Mouse (Mus musculus) frontal cortex, postnatal 25 days (tissue): ENCODE results near the gene Ereg.

Experiments used
- DNase-seq, 2 experiments: peaks; one replicate each; pipeline ENCODE4 v3.0.0; 2022; ENCODE audit warnings: low spot score in 2 of 2

Ereg gene

GRCm38 (mm10) chr5:91111019-91111418 is 36.6 kb downstream of the Ereg start:
- no peak for DNase-seq

- DNase-seq = no peak
Observed at GRCm38 (mm10) chr5:91113967-91114366, 39.5 kb downstream of the Ereg start.

GRCm38 (mm10) chr5:91114574-91114973 is 40.2 kb downstream of the Ereg start:
- no peak for DNase-seq

GRCm38 (mm10) chr5:91118618-91119017 is 44.2 kb downstream of the Ereg start:
- DNase-seq = no peak

- DNase-seq = no peak
Observed at GRCm38 (mm10) chr5:91123404-91123803, 49.0 kb downstream of the Ereg start.

GRCm38 (mm10) chr5:91124140-91124539 is 49.7 kb downstream of the Ereg start:
- no peak for DNase-seq

GRCm38 (mm10) chr5:91126623-91127022 is 52.2 kb downstream of the Ereg start:
- no peak for DNase-seq

- DNase-seq = no peak
Observed at GRCm38 (mm10) chr5:91134961-91135360, 60.5 kb downstream of the Ereg start.

GRCm38 (mm10) chr5:91138970-91139369 is 64.5 kb downstream of the Ereg start:
- no peak for DNase-seq

GRCm38 (mm10) chr5:91139446-91139873 is 65.0 kb downstream of the Ereg start, which contains the start of gene Areg:
Gene Areg, plus strand, starts transcription at chr5:91139599.
- peak; percentile 13 to 25 for DNase-seq

GRCm38 (mm10) chr5:91140896-91141448 is 66.5 kb downstream of the Ereg start:
- no peak for DNase-seq
